22 mouse cellular contexts compared by ENCODE assay signal in genomic region chr5:102167981-102168380, GRCm38 (mm10).
A peak's percentile ranks its signal among the peaks of the same experiment; 100 is the strongest.
DNase-seq lines count a peak whose midpoint lies in the region; ATAC-seq and TF ChIP-seq lines count a peak whose summit lies in the region.
"Had no signal": no experiment of that assay in that cellular context is flagged by ENCODE, and none has a peak within 500 bp of the region (broad histone marks: within the 10 kb centered on the region; RNA-seq: fewer than 3 reads in every experiment).

No protein-coding gene starts in this region.

- H3K9ac ChIP-seq in embryonic facial prominence, embryonic 11.5 days (replicated peaks; ENCODE audit: low read length) = no peak overlapping the region
- no peak overlapping the region for H3K9ac ChIP-seq in limb, embryonic 12.5 days (replicated peaks)
- H3K9ac ChIP-seq in forebrain, postnatal 0 days = no peak overlapping the region
- H3K9ac ChIP-seq: embryonic facial prominence, embryonic 15.5 days; forebrain, embryonic 15.5 days; heart, embryonic 15.5 days; hindbrain, embryonic 15.5 days had no signal

- no peaks in the 10 kb centered on the region for H3K4me1 ChIP-seq in embryonic facial prominence, embryonic 11.5 days (ENCODE audit: control insufficient read depth, insufficient read depth, low read length)
- H3K4me1 ChIP-seq in limb, embryonic 12.5 days (replicated peaks) = peaks cover 16% of the 10 kb centered on the region
- no peaks in the 10 kb centered on the region for H3K4me1 ChIP-seq in forebrain, postnatal 0 days (ENCODE audit: insufficient read depth)
- H3K4me1 ChIP-seq: embryonic facial prominence, embryonic 15.5 days; heart, embryonic 15.5 days; hindbrain, embryonic 15.5 days had no signal

- no peak overlapping the region for H3K4me3 ChIP-seq in embryonic facial prominence, embryonic 11.5 days (ENCODE audit: low read depth, low read length)
- H3K4me3 ChIP-seq in limb, embryonic 12.5 days (replicated peaks) = no peak overlapping the region
- no peak overlapping the region for H3K4me3 ChIP-seq in forebrain, postnatal 0 days (ENCODE audit: low read depth, low read length)
- H3K4me3 ChIP-seq: embryonic facial prominence, embryonic 15.5 days; erythroblast, embryonic 14.5 days; forebrain, embryonic 15.5 days; heart, adult 2 months; heart, embryonic 15.5 days; hindbrain, embryonic 15.5 days had no signal

- no peak for TF ChIP-seq CTCF in forebrain, postnatal 0 days (IDR thresholded peaks at IDR 0.05; ENCODE audit: low read depth)

- no peaks in the 10 kb centered on the region for H3K9me3 ChIP-seq in embryonic facial prominence, embryonic 11.5 days (replicated peaks; ENCODE audit: control insufficient read depth, low read length)
- no peaks in the 10 kb centered on the region for H3K9me3 ChIP-seq in limb, embryonic 12.5 days
- H3K9me3 ChIP-seq in forebrain, postnatal 0 days (ENCODE audit: low read length) = no peaks in the 10 kb centered on the region
- H3K9me3 ChIP-seq: embryonic facial prominence, embryonic 15.5 days; forebrain, embryonic 15.5 days; heart, embryonic 15.5 days; hindbrain, embryonic 15.5 days had no signal

- H3K36me3 ChIP-seq in embryonic facial prominence, embryonic 11.5 days (replicated peaks; ENCODE audit: control insufficient read depth, insufficient read depth, low read depth, low read length) = no peaks in the 10 kb centered on the region
- H3K36me3 ChIP-seq in limb, embryonic 12.5 days = no peaks in the 10 kb centered on the region
- H3K36me3 ChIP-seq in forebrain, postnatal 0 days (ENCODE audit: insufficient read depth) = no peaks in the 10 kb centered on the region
- H3K36me3 ChIP-seq: embryonic facial prominence, embryonic 15.5 days; forebrain, embryonic 15.5 days; G1E; heart, embryonic 15.5 days; hindbrain, embryonic 15.5 days had no signal

- H3K27me3 ChIP-seq in embryonic facial prominence, embryonic 11.5 days (ENCODE audit: control insufficient read depth, insufficient read depth, low read length) = no peaks in the 10 kb centered on the region
- H3K27me3 ChIP-seq in limb, embryonic 12.5 days = peaks cover 3% of the 10 kb centered on the region; the same call in 1 of the 2 replicates
- no peaks in the 10 kb centered on the region for H3K27me3 ChIP-seq in forebrain, postnatal 0 days (ENCODE audit: insufficient read depth, low read length)
- H3K27me3 ChIP-seq: embryonic facial prominence, embryonic 15.5 days; forebrain, embryonic 15.5 days; heart, embryonic 15.5 days; hindbrain, embryonic 15.5 days had no signal

- H3K27ac ChIP-seq in embryonic facial prominence, embryonic 11.5 days (replicated peaks; ENCODE audit: low read depth, low read length) = no peak overlapping the region
- H3K27ac ChIP-seq in limb, embryonic 12.5 days = peak overlapping the region; percentile 17; the same call in 1 of the 2 replicates
- no peak overlapping the region for H3K27ac ChIP-seq in forebrain, postnatal 0 days (ENCODE audit: low read depth, low read length)
- H3K27ac ChIP-seq: embryonic facial prominence, embryonic 15.5 days; forebrain, embryonic 15.5 days; heart, adult 2 months; heart, embryonic 15.5 days; hindbrain, embryonic 15.5 days had no signal

- peak; percentile 48 for DNase-seq in embryo, embryonic 10 days (ENCODE audit: low spot score)
- DNase-seq in embryo, embryonic 11 days = peak; percentile 50
- peak; percentile 47 for DNase-seq in embryonic facial prominence, embryonic 11.5 days (ENCODE audit: low spot score)
- no peak for DNase-seq in yolk sac, embryonic 10.5 days (ENCODE audit: low spot score)
- DNase-seq in forebrain, postnatal 0 days = no peak
- no peak for DNase-seq in layer of hippocampus, postnatal 10 days (ENCODE audit: low spot score in 2 of 2)
- no peak for DNase-seq in layer of hippocampus, postnatal 14 days (ENCODE audit: low spot score in 2 of 2)
- DNase-seq: adrenal gland, postnatal 14 days; cerebellum, adult 11-12 months; cerebellum, adult 9-10 months; cerebellum, postnatal 25 days; gastrocnemius, postnatal 14 days; heart, adult 2 months; heart, postnatal 14 days had no signal

- ATAC-seq in embryonic facial prominence, embryonic 11.5 days (replicated peaks; ENCODE audit: insufficient number of reproducible peaks, low FRiP score, low TSS enrichment, low read depth) = no peak
- no peak for ATAC-seq in limb, embryonic 12.5 days (ENCODE audit: insufficient number of reproducible peaks, insufficient read depth, low FRiP score, low TSS enrichment, low read depth)
- no peak for ATAC-seq in forebrain, postnatal 0 days
- ATAC-seq: forebrain, embryonic 15.5 days had no signal

- WGBS in embryonic facial prominence, embryonic 11.5 days = 29% methylated on average over 4 of the region's 4 CpGs
- 12% methylated on average over 4 of the region's 4 CpGs for WGBS in limb, embryonic 12.5 days
- 55% methylated on average over 4 of the region's 4 CpGs for WGBS in forebrain, postnatal 0 days

- no peak overlapping the region for H3K4me2 ChIP-seq in embryonic facial prominence, embryonic 11.5 days (ENCODE audit: low read depth, low read length)
- 0 out of 2 replicates have a peak overlapping the region, but pooled peaks have one; percentile 13 for H3K4me2 ChIP-seq in limb, embryonic 12.5 days
- H3K4me2 ChIP-seq in forebrain, postnatal 0 days (ENCODE audit: low read depth) = no peak overlapping the region
- H3K4me2 ChIP-seq: embryonic facial prominence, embryonic 15.5 days; forebrain, embryonic 15.5 days; heart, embryonic 11.5 days; heart, embryonic 15.5 days; hindbrain, embryonic 15.5 days had no signal

Comparison
In these comparisons a context has a peak if more than half of its experiments do, and no peak if none do; other contexts are left out.
1. DNase-seq: peak in embryo, embryonic 10 days (single experiment), embryo, embryonic 11 days (single experiment) and embryonic facial prominence, embryonic 11.5 days (single experiment); none in yolk sac, embryonic 10.5 days (single experiment), forebrain, postnatal 0 days (single experiment), layer of hippocampus, postnatal 10 days (0 of 2) and layer of hippocampus, postnatal 14 days (0 of 2).